Mouse (Mus musculus) heart, embryonic 10.5 days (tissue): Measurements from ENCODE around the gene Fcrlb. TPM values are rescaled to one million over a fixed set of nuclear protein-coding genes. Genes with fewer than 3 reads are reported as not detected.

Experiments
- DNase-seq: peaks from one replicate; pipeline ENCODE4 v3.0.0-alpha.2; 2017; ENCODE audit warnings: low spot score
- H3K27ac ChIP-seq: fragments of 300-500 bp; sonication (generic); 2 replicates; pipeline ENCODE4 v1.5.1; 2016; ENCODE audit warnings: mild to moderate bottlenecking
- H3K27me3 ChIP-seq: fragments of 300-500 bp; sonication (generic); 2 replicates; pipeline ENCODE4 v1.6.1; 2016; ENCODE audit warnings: mild to moderate bottlenecking; ENCODE audit not compliant: poor library complexity, insufficient read depth, severe bottlenecking
- H3K36me3 ChIP-seq: fragments of 300-500 bp; sonication (generic); 2 replicates; pipeline ENCODE4 v1.6.1; 2016; ENCODE audit warnings: mild to moderate bottlenecking, moderate library complexity
- H3K4me1 ChIP-seq: fragments of 300-500 bp; sonication (generic); 2 replicates; pipeline ENCODE4 v1.6.1; 2016; ENCODE audit warnings: mild to moderate bottlenecking
- H3K4me3 ChIP-seq: fragments of 300-500 bp; sonication (generic); 2 replicates; pipeline ENCODE4 v1.5.1; 2016; ENCODE audit warnings: mild to moderate bottlenecking, moderate library complexity
- H3K9me3 ChIP-seq: fragments of 300-500 bp; sonication (generic); 2 replicates; pipeline ENCODE4 v1.6.1; 2016; ENCODE audit warnings: mild to moderate bottlenecking, moderate library complexity
- WGBS: fragments of 180-500 bp; shearing (Covaris S2); methylation state at CpG from one replicate; pipeline ENCODE4 v1.1.7; 2016; 5-methylcytosine and 5-hydroxymethylcytosine counted together
- polyA plus RNA-seq: library from polyadenylated mRNA; unstranded; fragments of >200 nt; fragmentation: Nextera tagmentation; extraction: Ambion mirVana; gene quantifications from 2 replicates; pipeline ENCODE4 v1.2.1, GENCODE M21; 2016

The Fcrlb gene
- polyA plus RNA-seq, 1 experiment from 2014 or later, result not detected

GRCm38 (mm10) chr1:170932043-170932442 is 19.3 kb upstream of the Fcrlb start:
- Histone ChIP-seq H3K27me3 (no peaks in the 10 kb centered on the region), H3K4me3 (no peak overlapping the region), H3K36me3 (no peaks in the 10 kb centered on the region), H3K9me3 (no peaks in the 10 kb centered on the region), H3K4me1 (no peaks in the 10 kb centered on the region), H3K27ac (no peak overlapping the region)
- WGBS, result 74% methylated on average over 3 of the region's 3 CpGs
- DNase-seq, result no peak

GRCm38 (mm10) chr1:170929245-170929644 is 16.5 kb upstream of the Fcrlb start:
- no peak overlapping the region for H3K4me3 ChIP-seq
- 83% methylated on average over 4 of the region's 4 CpGs for WGBS
- H3K27ac ChIP-seq, result no peak overlapping the region
- no peaks in the 10 kb centered on the region for H3K27me3 ChIP-seq
- H3K9me3 ChIP-seq, result no peaks in the 10 kb centered on the region
- DNase-seq, result no peak
- no peaks in the 10 kb centered on the region for H3K36me3 ChIP-seq
- no peaks in the 10 kb centered on the region for H3K4me1 ChIP-seq

- no peak overlapping the region for H3K27ac ChIP-seq
- WGBS, result 69% methylated on average over 2 of the region's 2 CpGs
- no peaks in the 10 kb centered on the region for H3K36me3 ChIP-seq
- no peaks in the 10 kb centered on the region for H3K9me3 ChIP-seq
- DNase-seq, result no peak
- H3K4me1 ChIP-seq, result no peaks in the 10 kb centered on the region
- no peaks in the 10 kb centered on the region for H3K27me3 ChIP-seq
- no peak overlapping the region for H3K4me3 ChIP-seq
Measured at GRCm38 (mm10) chr1:170928467-170928866, 15.7 kb upstream of the Fcrlb start.

GRCm38 (mm10) chr1:170927378-170927777 is 14.6 kb upstream of the Fcrlb start, which contains the start of gene Fcrla:
Fcrla (minus strand) TSS chr1:170927583.
- 77% methylated on average over 3 of the region's 3 CpGs for WGBS
- Histone ChIP-seq H3K36me3 (no peaks in the 10 kb centered on the region), H3K27me3 (no peaks in the 10 kb centered on the region), H3K4me3 (no peak within 1 kb of the TSS), H3K27ac (no peak within 1 kb of the TSS), H3K9me3 (no peaks in the 10 kb centered on the region), H3K4me1 (no peaks in the 10 kb centered on the region)
- DNase-seq, result no peak

GRCm38 (mm10) chr1:170926941-170927340 is 14.2 kb upstream of the Fcrlb start:
- H3K4me3 ChIP-seq, result no peak overlapping the region
- H3K9me3 ChIP-seq, result no peaks in the 10 kb centered on the region
- no peaks in the 10 kb centered on the region for H3K27me3 ChIP-seq
- H3K36me3 ChIP-seq, result no peaks in the 10 kb centered on the region
- no peak overlapping the region for H3K27ac ChIP-seq
- 55% methylated on average over 6 of the region's 6 CpGs for WGBS
- DNase-seq, result no peak
- no peaks in the 10 kb centered on the region for H3K4me1 ChIP-seq

GRCm38 (mm10) chr1:170924485-170924884 is 11.7 kb upstream of the Fcrlb start:
- Histone ChIP-seq H3K4me3 (no peak overlapping the region), H3K9me3 (no peaks in the 10 kb centered on the region), H3K36me3 (no peaks in the 10 kb centered on the region), H3K4me1 (no peaks in the 10 kb centered on the region), H3K27me3 (no peaks in the 10 kb centered on the region), H3K27ac (no peak overlapping the region)
- no peak for DNase-seq
- WGBS, result 53% methylated on average over 6 of the region's 6 CpGs

GRCm38 (mm10) chr1:170919308-170919707 is 6.6 kb upstream of the Fcrlb start:
- DNase-seq, result no peak
- H3K4me1 ChIP-seq, result peaks cover 11% of the 10 kb centered on the region; the same call in 1 of the 2 replicates
- WGBS, result 93% methylated on average over 8 of the region's 8 CpGs
- H3K9me3 ChIP-seq, result no peaks in the 10 kb centered on the region
- H3K27ac ChIP-seq, result no peak overlapping the region
- peaks cover 3% of the 10 kb centered on the region; the same call in 1 of the 2 replicates for H3K27me3 ChIP-seq
- no peaks in the 10 kb centered on the region for H3K36me3 ChIP-seq
- H3K4me3 ChIP-seq, result no peak overlapping the region

GRCm38 (mm10) chr1:170915657-170916056 is 2.9 kb upstream of the Fcrlb start:
- Histone ChIP-seq H3K27ac (peak overlapping the region; percentile 31; the same call in 1 of the 2 replicates), H3K4me1 (peaks cover 11% of the 10 kb centered on the region; the same call in 1 of the 2 replicates), H3K9me3 (no peaks in the 10 kb centered on the region), H3K36me3 (no peaks in the 10 kb centered on the region), H3K4me3 (no peak overlapping the region), H3K27me3 (peaks cover 35% of the 10 kb centered on the region)
- DNase-seq, result peak; percentile 90
- 37% methylated on average over 5 of the region's 5 CpGs for WGBS

GRCm38 (mm10) chr1:170911907-170912660 is 657 bp downstream of the Fcrlb start:
- no peak for DNase-seq
- peaks cover 26% of the 10 kb centered on the region for H3K4me1 ChIP-seq
- peaks cover 71% of the 10 kb centered on the region for H3K27me3 ChIP-seq
- no peak overlapping the region for H3K27ac ChIP-seq
- no peaks in the 10 kb centered on the region for H3K36me3 ChIP-seq
- H3K4me3 ChIP-seq, result no peak overlapping the region
- 75% methylated on average over 11 of the region's 11 CpGs for WGBS
- no peaks in the 10 kb centered on the region for H3K9me3 ChIP-seq

- Histone ChIP-seq H3K4me1 (peaks cover 16% of the 10 kb centered on the region), H3K9me3 (no peaks in the 10 kb centered on the region), H3K36me3 (no peaks in the 10 kb centered on the region), H3K27me3 (peaks cover 91% of the 10 kb centered on the region), H3K27ac (no peak overlapping the region; the same call in 1 of the 2 replicates), H3K4me3 (peak overlapping the region; percentile 67)
- WGBS, result 4% methylated on average over 21 of the region's 21 CpGs
- no peak for DNase-seq
Measured at GRCm38 (mm10) chr1:170908341-170908740, 4.4 kb downstream of the Fcrlb start.

- DNase-seq, result peak; percentile 75
- Histone ChIP-seq H3K27me3 (peaks cover 91% of the 10 kb centered on the region), H3K27ac (peak overlapping the region; percentile 59), H3K4me1 (peaks cover 16% of the 10 kb centered on the region), H3K36me3 (no peaks in the 10 kb centered on the region), H3K9me3 (no peaks in the 10 kb centered on the region), H3K4me3 (peak overlapping the region; percentile 67)
- WGBS, result under 1% methylated on average over 71 of the region's 71 CpGs
Measured at GRCm38 (mm10) chr1:170907456-170908191, 5.1 kb downstream of the Fcrlb start.

- peak overlapping the region; percentile 59; the same call in 1 of the 2 replicates for H3K27ac ChIP-seq
- no peaks in the 10 kb centered on the region for H3K36me3 ChIP-seq
- peaks cover 16% of the 10 kb centered on the region for H3K4me1 ChIP-seq
- peak overlapping the region; percentile 67 for H3K4me3 ChIP-seq
- peaks cover 92% of the 10 kb centered on the region for H3K27me3 ChIP-seq
- no peak for DNase-seq
- no peaks in the 10 kb centered on the region for H3K9me3 ChIP-seq
- WGBS, result 18% methylated on average over 11 of the region's 11 CpGs
Measured at GRCm38 (mm10) chr1:170907111-170907455, 5.7 kb downstream of the Fcrlb start.

GRCm38 (mm10) chr1:170903485-170903884 is 9.3 kb downstream of the Fcrlb start:
- no peaks in the 10 kb centered on the region for H3K9me3 ChIP-seq
- WGBS, result 63% methylated on average over 5 of the region's 5 CpGs
- H3K4me1 ChIP-seq, result peaks cover 14% of the 10 kb centered on the region
- H3K36me3 ChIP-seq, result no peaks in the 10 kb centered on the region
- no peak overlapping the region for H3K4me3 ChIP-seq
- H3K27me3 ChIP-seq, result peaks cover 64% of the 10 kb centered on the region
- H3K27ac ChIP-seq, result no peak overlapping the region
- DNase-seq, result no peak
